Comparison of ENCODE assay signal across 8 mouse cellular contexts in the genomic region with DNA sequence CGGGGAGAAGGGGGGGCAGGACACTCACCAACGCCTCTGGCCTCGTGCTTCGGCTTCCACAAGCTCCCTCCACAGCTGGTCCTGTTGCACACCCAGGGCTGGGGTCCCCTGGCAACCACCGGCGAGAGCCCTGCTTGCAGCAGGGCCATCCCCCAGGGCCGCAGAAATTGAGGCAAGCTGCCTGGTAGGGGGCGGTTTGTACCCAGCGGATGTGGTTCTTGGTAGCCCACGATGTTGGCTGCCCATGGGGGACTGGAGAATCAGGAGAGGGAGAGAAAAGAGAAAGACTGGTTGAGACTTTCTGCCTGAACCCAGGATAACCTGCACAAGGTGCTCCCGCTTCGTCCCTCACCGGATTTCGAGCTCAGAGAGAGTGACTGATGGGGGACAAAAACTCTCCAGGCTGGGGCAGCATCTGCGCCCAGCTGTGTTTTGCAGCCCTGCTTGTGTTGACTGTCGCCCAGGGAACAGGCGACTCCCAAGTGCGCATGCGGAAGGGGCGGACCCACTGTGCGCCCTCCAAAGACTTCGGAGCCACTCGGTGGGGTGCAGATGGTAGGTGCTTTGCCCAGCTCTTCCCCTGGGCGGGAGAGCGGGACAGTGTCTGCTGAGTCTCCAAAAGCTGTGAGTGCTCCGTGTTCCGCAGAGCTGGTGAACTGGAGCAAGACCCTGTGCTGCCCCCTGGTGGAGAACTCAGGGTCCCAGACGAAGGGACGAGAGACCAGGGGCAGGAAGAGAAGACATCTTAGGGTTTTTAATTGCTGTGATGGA. TPM values are rescaled to one million over a fixed set of nuclear protein-coding genes. Genes with fewer than 3 reads are reported as not detected.
A peak's percentile ranks its signal among the peaks of the same experiment; 100 is the strongest.
DNase-seq lines count a peak whose midpoint lies in the region; ATAC-seq lines count a peak whose summit lies in the region.

A gene (minus strand): TSS at position 628 of the 771 bp plus-strand sequence.

- H3K27ac ChIP-seq in embryonic facial prominence, embryonic 12.5 days: no peak within 1 kb of the TSS
- H3K27ac ChIP-seq in liver, embryonic 12.5 days: no peak within 1 kb of the TSS

- peak within 1 kb of the TSS; percentile 63 for H3K4me2 ChIP-seq in embryonic facial prominence, embryonic 12.5 days (replicated peaks)
- H3K4me2 ChIP-seq in liver, embryonic 12.5 days: peak within 1 kb of the TSS; percentile 72

- peak within 1 kb of the TSS; percentile 40 for H3K4me3 ChIP-seq in embryonic facial prominence, embryonic 12.5 days
- peak within 1 kb of the TSS; percentile 49 for H3K4me3 ChIP-seq in liver, embryonic 12.5 days

- peak; percentile 64 for DNase-seq in 416B (ENCODE audit: low read depth)
- peak; percentile 87 to 90 for DNase-seq in adrenal gland, postnatal 36 days
- peak; percentile 50 to 76 for DNase-seq in heart, adult 9 months (ENCODE audit: low spot score in 2 of 2)
- peak; percentile 40 to 75 for DNase-seq in kidney, adult 8-10 months
- DNase-seq in naive thymus-derived CD4-positive, alpha-beta T cell, adult 2 months (ENCODE audit: low read depth): peak; percentile 90
- DNase-seq in splenic B cell, adult 2 months (ENCODE audit: low read depth, low spot score): peak; percentile 86

- 5% methylated on average over 29 of the region's 29 CpGs for WGBS in embryonic facial prominence, embryonic 12.5 days
- 7% methylated on average over 29 of the region's 29 CpGs for WGBS in liver, embryonic 12.5 days (ENCODE audit: insufficient replicate concordance)

- H3K36me3 ChIP-seq in embryonic facial prominence, embryonic 12.5 days: no peaks in the 10 kb centered on the region
- no peaks in the 10 kb centered on the region for H3K36me3 ChIP-seq in liver, embryonic 12.5 days
- H3K36me3 ChIP-seq in splenic B cell, adult 2 months (ENCODE audit: control insufficient read depth, insufficient read depth, low read length, poor library complexity, severe bottlenecking): no peaks in the 10 kb centered on the region

- peak within 1 kb of the TSS; percentile 36 for H3K9ac ChIP-seq in embryonic facial prominence, embryonic 12.5 days
- H3K9ac ChIP-seq in liver, embryonic 12.5 days: no peak within 1 kb of the TSS

- no peaks in the 10 kb centered on the region for H3K27me3 ChIP-seq in embryonic facial prominence, embryonic 12.5 days
- H3K27me3 ChIP-seq in liver, embryonic 12.5 days (replicated peaks): peaks cover 18% of the 10 kb centered on the region
- no peaks in the 10 kb centered on the region for H3K27me3 ChIP-seq in splenic B cell, adult 2 months (ENCODE audit: control insufficient read depth, insufficient read depth, low read length, poor library complexity, severe bottlenecking)

- peaks cover 7% of the 10 kb centered on the region; the same call in 1 of the 2 replicates for H3K4me1 ChIP-seq in embryonic facial prominence, embryonic 12.5 days
- peaks cover 8% of the 10 kb centered on the region for H3K4me1 ChIP-seq in liver, embryonic 12.5 days

- no peaks in the 10 kb centered on the region for H3K9me3 ChIP-seq in embryonic facial prominence, embryonic 12.5 days
- H3K9me3 ChIP-seq in liver, embryonic 12.5 days (replicated peaks): 0 out of 2 replicates have a peak, but pooled peaks cover 8% of the 10 kb centered on the region

- ATAC-seq in embryonic facial prominence, embryonic 12.5 days (ENCODE audit: insufficient number of reproducible peaks, insufficient read depth, low FRiP score, low TSS enrichment): 0 out of 2 replicates have a peak, but pooled peaks have one; percentile 41
- ATAC-seq in liver, embryonic 12.5 days: peak; percentile 68

RNA-seq across cellular contexts. Expression of the gene that starts here (rescaled TPM):
- not detected for total RNA-seq in adrenal gland, postnatal 36 days (2021)
- 0.61 and 1.1 TPM in 2 replicates for polyA plus RNA-seq in embryonic facial prominence, embryonic 12.5 days (2016; fragmentation: Nextera tagmentation; extraction: Ambion mirVana)
- polyA plus RNA-seq in liver, embryonic 12.5 days (2016; fragmentation: Nextera tagmentation; extraction: Ambion mirVana): 0.08 TPM in 1 of 2 replicates, not detected in the other

Comparison
In these comparisons a context has a peak if more than half of its experiments do, and no peak if none do; other contexts are left out.
1. Peak in DNase-seq in adrenal gland, postnatal 36 days; RNA of the gene not detected or under 1 TPM.
2. Peak in ATAC-seq, H3K4me3 ChIP-seq and H3K4me2 ChIP-seq in liver, embryonic 12.5 days; RNA of the gene not detected or under 1 TPM.